Mouse (Mus musculus): Measurements from ENCODE around the gene D930048N14Rik. TPM values are rescaled to one million over a fixed set of nuclear protein-coding genes. Genes with fewer than 3 reads are reported as not detected.

Gene D930048N14Rik
- under 1 TPM; 0.13 to 0.48 TPM for polyA plus RNA-seq (2012; fragmentation: generic; extraction: Trizol)

GRCm38 (mm10) chr11:51650691-51651515, at the start of gene D930048N14Rik, which contains the start of gene N4bp3:
TSS of gene D930048N14Rik (plus strand) at chr11:51650954.
TSS of gene N4bp3 (minus strand) at chr11:51650842.

GRCm38 (mm10) chr11:51606447-51607095, 44.2 kb upstream of the D930048N14Rik start, which contains the start of gene Hnrnpab:
TSS of gene Hnrnpab (minus strand) at chr11:51606847.

GRCm38 (mm10) chr11:51619409-51620060, 31.2 kb upstream of the D930048N14Rik start, which contains the start of gene Nhp2:
TSS of gene Nhp2 (plus strand) at chr11:51619735.

GRCm38 (mm10) chr11:51635525-51636322, 15.0 kb upstream of the D930048N14Rik start, which contains the start of gene Rmnd5b:
TSS of gene Rmnd5b (minus strand) at chr11:51635896.

GRCm38 (mm10) chr11:51688330-51689328, 37.9 kb downstream of the D930048N14Rik start, which contains the start of gene 0610009B22Rik:
TSS of gene 0610009B22Rik (minus strand) at chr11:51688874.

Other genes starting within 250 kb of the D930048N14Rik start
- gene Phykpl, start 66.2 kb upstream of the D930048N14Rik start, polyA plus RNA-seq (2012; fragmentation: generic; extraction: Trizol): 1 to 10 TPM; 4.2 to 8.7 TPM
- 100 to 1,000 TPM; 144 to 260 TPM for gene Hnrnpab, start 44.1 kb upstream of the D930048N14Rik start, polyA plus RNA-seq (2012; fragmentation: generic; extraction: Trizol)
- gene Nhp2, start 31.2 kb upstream of the D930048N14Rik start, polyA plus RNA-seq (2012; fragmentation: generic; extraction: Trizol): 100 to 1,000 TPM in 1 of 2 experiments, 10 to 100 TPM in 1; 83.1 to 636 TPM
- 10 to 100 TPM; 24.1 to 35.1 TPM for gene Rmnd5b, start 15.1 kb upstream of the D930048N14Rik start, polyA plus RNA-seq (2012; fragmentation: generic; extraction: Trizol)
- gene N4bp3, start 112 bp upstream of the D930048N14Rik start, polyA plus RNA-seq (2012; fragmentation: generic; extraction: Trizol): 1 to 10 TPM; 2.3 to 4.5 TPM
- gene 0610009B22Rik, start 37.9 kb downstream of the D930048N14Rik start, polyA plus RNA-seq (2012; fragmentation: generic; extraction: Trizol): 10 to 100 TPM in 1 of 2 experiments, 1 to 10 TPM in 1; 2.2 to 24.3 TPM
- gene Sec24a, start 112.7 kb downstream of the D930048N14Rik start, polyA plus RNA-seq (2012; fragmentation: generic; extraction: Trizol): 1 to 10 TPM in 1 of 2 experiments, under 1 TPM in 1; 0.81 to 4.5 TPM
- 10 to 100 TPM in 1 of 2 experiments, 1 to 10 TPM in 1; 7.1 to 44.6 TPM for gene Sar1b, start 112.7 kb downstream of the D930048N14Rik start, polyA plus RNA-seq (2012; fragmentation: generic; extraction: Trizol)
- gene Jade2, start 206.7 kb downstream of the D930048N14Rik start, polyA plus RNA-seq (2012; fragmentation: generic; extraction: Trizol): 10 to 100 TPM in 1 of 2 experiments, 1 to 10 TPM in 1; 4.3 to 12.8 TPM

Data from C3H10T1/2 (cell line).